Mouse (Mus musculus) gastrocnemius, adult 2 months (tissue): ENCODE data around the gene Fam217b. TPM values are rescaled to one million over a fixed set of nuclear protein-coding genes. Genes with fewer than 3 reads are reported as not detected.
A peak's percentile ranks its signal among the peaks of the same experiment; 100 is the strongest.

Source experiments
- DNase-seq: peaks from one replicate; pipeline ENCODE4 v3.0.0; 2022
- H3K27ac ChIP-seq: fragments of 200-600 bp; 2 replicates; pipeline ENCODE4 v1.8.1; 2022; ENCODE audit warnings: mild to moderate bottlenecking
- H3K4me3 ChIP-seq: fragments of 200-600 bp; 2 replicates; pipeline ENCODE4 v1.8.1; 2022; ENCODE audit warnings: mild to moderate bottlenecking, moderate library complexity
- CTCF ChIP-seq: fragments of 200-600 bp; IDR thresholded peaks from 2 replicates; pipeline ENCODE4 v1.8.1; 2022; ENCODE audit warnings: antibody characterized with exemption, mild to moderate bottlenecking, moderate library complexity
- intact Hi-C: fragments of 180-260 bp; cut with DNase I; formaldehyde crosslinking; loops from one replicate; pipeline ENCODE4 v1.15.1; 2025
- long read RNA-seq, 2 experiments: library from polyadenylated mRNA; stranded (forward); transcript quantifications; one replicate each; pipeline ENCODE4 v2.0.0; 2021
- total RNA-seq, 2 experiments: library from RNA; stranded (reverse); gene quantifications; 2 replicates each; pipeline ENCODE4 v1.2.3; 2021

The Fam217b gene
- 1 to 10 TPM; 1.8 to 3.1 TPM for total RNA-seq
- long read RNA-seq, experiment 1, full-length matches to known transcripts = 1 of 1 reads
- long read RNA-seq, experiment 1, partial matches to known transcripts = 0 of 1 reads
- long read RNA-seq, experiment 1, other reads (novel, unspliced or antisense) = 0 of 1 reads
- long read RNA-seq, experiment 2, full-length matches to known transcripts = 1 of 1 reads
- long read RNA-seq, experiment 2, partial matches to known transcripts = 0 of 1 reads
- long read RNA-seq, experiment 2, other reads (novel, unspliced or antisense) = 0 of 1 reads

DNA sequence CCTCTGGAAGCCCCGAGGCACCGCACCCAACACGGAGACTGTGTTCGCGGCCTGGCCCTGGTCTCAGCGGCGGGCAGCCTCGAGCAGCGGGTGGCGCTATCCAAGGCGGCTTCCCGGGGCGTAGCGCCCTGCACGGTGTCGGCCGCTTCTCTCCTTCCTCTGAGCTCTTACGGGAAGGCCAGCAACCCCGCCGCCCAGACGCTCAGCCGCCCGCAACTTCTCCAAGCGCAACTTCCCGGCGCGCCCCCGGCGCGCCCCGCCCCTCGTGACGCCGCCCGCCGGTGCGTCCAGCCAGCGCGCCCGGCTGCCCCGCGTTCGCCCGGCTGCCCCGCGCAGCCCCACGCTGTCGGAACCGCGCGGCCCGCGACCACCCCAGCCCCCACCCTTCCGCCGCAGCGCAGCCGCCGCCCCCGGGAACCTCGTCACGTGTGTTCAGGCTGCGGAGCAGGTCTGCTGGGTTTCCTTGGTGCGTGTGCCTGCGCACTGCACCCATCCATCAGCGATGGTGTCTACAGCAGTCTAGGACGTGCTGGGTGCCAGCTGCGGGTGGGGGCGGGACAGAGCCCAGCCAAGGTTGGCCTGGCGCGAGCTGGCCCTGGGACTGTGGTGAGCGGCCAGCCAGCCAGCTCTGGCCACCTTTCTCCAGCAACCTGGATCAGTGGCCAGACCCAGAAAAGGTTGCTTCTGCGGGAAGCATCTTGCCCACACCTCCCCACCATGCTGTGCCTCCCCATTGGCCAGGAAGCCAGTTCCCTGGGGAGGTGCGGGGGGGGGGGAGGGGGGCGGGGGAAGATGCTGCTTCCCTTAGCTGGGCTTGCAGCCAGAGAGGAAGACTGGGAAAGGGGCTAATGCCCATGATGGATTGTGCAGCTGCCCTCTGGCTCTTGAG lies at the start of gene Fam217b, which contains the start of gene Ppp1r3d:
Fam217b (plus strand) TSS at position 264 of the 889 bp plus-strand sequence.
Ppp1r3d (minus strand) TSS at position 212 of the 889 bp plus-strand sequence.
- intact Hi-C loops = loop anchor here (5.0 kb wide), 1 partner anchor 78 kb away; no protein-coding TSS in a partner anchor
- peak; percentile 77 for DNase-seq
- Histone ChIP-seq H3K27ac (peak within 1 kb of the TSS; percentile 92), H3K4me3 (peak within 1 kb of the TSS; percentile 76)
- TF ChIP-seq CTCF = peak; percentile 40

DNA sequence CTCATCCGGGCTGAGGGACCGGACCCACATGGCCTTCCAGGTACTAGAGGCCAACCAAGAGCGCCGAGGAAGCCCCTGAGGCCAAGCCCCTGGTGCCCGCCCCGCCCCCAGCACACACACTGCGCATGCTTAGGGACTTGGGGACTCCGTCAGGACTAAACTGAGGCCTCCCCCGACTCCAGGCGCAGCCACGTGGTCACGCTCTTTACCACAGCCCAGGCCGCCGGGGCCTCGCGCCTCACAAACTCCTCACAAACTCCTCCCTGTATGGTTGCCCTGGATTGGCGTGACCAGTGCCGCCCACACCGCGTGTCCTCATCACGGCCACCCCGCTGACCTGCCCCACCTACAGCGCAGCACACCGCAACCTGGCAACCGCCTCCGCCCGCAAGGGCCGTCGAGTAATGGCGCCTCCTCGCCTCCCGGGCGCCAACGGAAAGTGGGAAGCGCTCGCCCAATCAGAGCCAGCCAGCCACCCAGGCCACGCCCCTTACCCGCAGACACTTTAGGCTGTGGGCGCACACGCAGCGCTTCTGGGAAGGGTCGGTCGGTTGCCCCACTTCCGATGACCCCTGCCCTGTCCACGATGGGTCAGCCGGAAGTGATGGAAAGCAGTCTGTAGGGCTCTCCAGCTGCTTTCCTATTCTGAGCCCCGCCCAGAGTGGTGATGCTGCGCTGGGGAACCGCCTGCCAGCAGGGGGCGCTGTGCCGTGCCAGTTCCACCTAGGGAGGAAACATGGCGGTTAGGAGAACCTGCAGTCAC lies 7.1 kb upstream of the Fam217b start, which contains the start of gene Sycp2:
Sycp2 (minus strand) TSS at position 633 of the 763 bp plus-strand sequence.
- no peak for DNase-seq
- intact Hi-C loops = no loop called here
- H3K4me3 ChIP-seq = no peak within 1 kb of the TSS
- peak; percentile 46 for TF ChIP-seq CTCF
- H3K27ac ChIP-seq = no peak within 1 kb of the TSS

DNA sequence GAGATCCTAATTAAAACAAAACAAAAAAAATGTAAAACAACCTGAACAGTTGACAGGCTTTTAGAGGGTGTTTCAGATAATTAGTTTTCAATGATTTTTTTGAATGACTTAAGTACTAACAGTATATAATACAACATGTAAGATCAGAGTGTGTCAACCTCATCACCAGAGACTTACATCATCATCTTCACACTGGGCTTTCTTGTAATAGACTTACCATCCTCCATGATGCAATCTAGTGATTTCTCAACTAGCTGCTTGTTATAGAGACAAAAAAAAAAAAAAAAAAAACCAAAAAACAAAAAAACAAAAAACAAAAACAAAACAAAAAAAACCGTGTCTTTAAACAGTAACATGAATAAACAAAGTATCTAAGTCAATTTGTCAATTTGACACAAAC lies 5.3 kb upstream of the Fam217b start:
- H3K4me3 ChIP-seq = no peak overlapping the region
- no peak overlapping the region for H3K27ac ChIP-seq
- no peak for TF ChIP-seq CTCF
- intact Hi-C loops = no loop called here
- no peak for DNase-seq

DNA sequence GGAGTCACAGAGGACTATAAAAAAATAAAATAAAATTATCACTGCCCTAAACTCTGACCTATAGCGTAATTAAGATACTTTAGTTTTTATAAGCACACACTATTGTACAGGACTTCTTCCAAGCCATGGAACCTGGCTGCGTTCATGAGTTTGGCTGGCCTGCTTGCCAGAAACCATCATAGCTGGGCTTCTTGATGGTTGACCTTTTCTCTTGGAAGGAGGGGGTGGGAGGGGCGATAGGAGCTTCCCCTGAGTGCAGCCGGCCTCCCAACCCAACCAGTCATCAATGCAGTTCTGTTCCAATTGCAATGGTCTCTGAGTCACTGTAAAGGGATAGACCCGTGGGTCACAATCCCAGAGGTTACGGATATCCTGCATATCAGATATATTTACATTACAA lies 4.0 kb upstream of the Fam217b start:
- TF ChIP-seq CTCF = no peak
- peak; percentile 44 for DNase-seq
- Histone ChIP-seq H3K27ac (peak overlapping the region; percentile 49; the same call in 1 of the 2 replicates), H3K4me3 (no peak overlapping the region)
- intact Hi-C loops = loop anchor here (5.0 kb wide), 1 partner anchor 82 kb away; no protein-coding TSS in a partner anchor

DNA sequence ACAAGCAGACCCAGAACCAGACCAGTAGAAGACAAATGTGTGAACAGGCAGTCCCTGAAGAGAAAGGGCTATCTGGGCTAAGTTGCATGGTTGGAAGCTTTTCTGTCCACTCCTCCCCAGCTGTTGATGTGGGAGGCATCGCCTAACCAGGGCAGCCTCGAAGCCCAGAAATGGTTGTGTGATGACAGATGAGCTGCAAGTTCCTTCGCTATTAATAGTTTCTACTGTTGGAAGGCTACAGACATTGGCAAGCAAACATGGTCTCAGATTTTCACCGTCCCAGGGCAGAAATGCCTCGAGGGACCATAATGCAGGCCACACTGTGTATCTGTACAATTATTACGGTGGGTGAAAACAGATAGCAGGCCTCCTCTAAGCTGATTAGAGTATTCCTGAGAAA lies 1.7 kb upstream of the Fam217b start:
- no peak for TF ChIP-seq CTCF
- intact Hi-C loops = loop anchor here (5.0 kb wide), 1 partner anchor 80 kb away; no protein-coding TSS in a partner anchor
- peak overlapping the region; percentile 76 for H3K4me3 ChIP-seq
- H3K27ac ChIP-seq = peak overlapping the region; percentile 92
- DNase-seq = peak; percentile 78

DNA sequence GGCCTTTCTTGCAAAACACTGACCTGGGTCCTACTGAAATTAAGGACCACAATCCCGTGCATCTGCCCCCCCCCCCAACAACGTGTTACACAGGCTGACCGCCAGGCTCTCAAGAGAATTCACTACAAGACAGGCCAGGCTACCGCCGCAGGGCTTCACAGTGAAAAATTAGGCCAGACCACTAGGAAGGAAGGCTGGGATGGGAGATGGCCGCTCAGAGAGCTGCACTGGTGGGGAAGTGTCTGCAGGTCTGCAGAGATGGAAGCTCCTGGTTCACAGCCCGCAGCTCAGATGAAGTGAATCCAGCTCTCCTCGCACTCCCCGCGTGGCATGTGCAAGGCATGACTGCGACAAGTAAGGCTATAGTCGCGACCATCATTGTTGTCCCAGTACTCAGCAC lies 1.2 kb upstream of the Fam217b start:
- DNase-seq = peak; percentile 21
- peak overlapping the region; percentile 92 for H3K27ac ChIP-seq
- peak overlapping the region; percentile 76 for H3K4me3 ChIP-seq
- intact Hi-C loops = loop anchor here (5.0 kb wide), 1 partner anchor 79 kb away; no protein-coding TSS in a partner anchor
- TF ChIP-seq CTCF = no peak

DNA sequence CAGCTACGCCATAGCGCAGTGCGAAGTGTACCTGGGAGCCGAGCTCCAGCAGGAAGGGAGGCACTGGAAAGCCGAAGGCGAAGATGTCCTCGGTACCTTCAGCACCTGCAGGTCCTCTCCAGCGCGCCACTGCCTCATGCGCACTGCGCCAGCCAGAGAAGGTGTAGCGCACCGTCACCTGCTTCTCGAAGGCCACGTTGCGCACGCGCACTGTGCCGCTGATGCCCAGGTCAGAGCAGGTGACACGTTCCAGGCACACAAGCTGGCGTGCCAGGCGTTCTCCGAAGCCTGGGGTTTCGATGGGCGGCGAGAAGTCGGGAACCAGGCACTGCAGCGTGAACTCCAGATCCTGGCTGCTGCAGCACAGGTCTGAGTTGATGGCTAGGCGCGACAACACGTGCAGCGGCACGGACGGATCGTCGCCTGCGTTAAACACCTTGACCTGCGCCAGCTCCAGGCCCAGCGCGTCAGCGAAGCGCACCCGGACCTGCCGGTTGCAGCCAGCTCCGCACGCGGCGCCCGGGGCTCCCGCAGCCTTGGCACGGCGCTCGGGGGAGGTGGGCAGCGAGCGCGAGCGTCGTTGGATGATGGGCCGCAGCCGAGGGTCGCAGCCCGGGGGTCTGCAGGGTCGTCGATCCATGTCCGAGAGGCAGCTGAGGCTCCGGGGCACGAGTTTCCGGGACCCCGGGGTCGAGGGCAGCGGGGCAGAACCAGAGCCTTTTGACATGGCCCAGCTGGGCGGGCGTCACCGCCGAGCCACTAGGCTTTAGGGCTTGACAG lies 653 bp upstream of the Fam217b start:
- no peak for TF ChIP-seq CTCF
- Histone ChIP-seq H3K4me3 (peak overlapping the region; percentile 76), H3K27ac (peak overlapping the region; percentile 92)
- peak; percentile 49 for DNase-seq
- intact Hi-C loops = loop anchor here (5.0 kb wide), 1 partner anchor 79 kb away; no protein-coding TSS in a partner anchor

DNA sequence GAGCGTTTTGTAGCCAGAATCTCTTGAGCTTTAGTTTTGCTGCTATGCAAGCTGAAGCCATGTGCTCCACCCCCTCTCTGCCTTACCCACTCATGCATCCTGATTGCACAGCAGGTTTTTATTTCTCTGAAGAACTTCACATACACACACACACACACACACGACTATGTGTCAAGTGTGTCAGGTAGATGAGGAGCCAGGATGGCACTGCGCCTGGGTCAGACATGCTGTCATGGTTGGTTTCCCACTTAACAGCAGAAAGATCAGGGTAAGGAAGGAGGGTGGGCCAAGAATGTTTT lies 775 bp downstream of the Fam217b start:
- intact Hi-C loops = no loop called here
- peak overlapping the region; percentile 92 for H3K27ac ChIP-seq
- no peak for DNase-seq
- TF ChIP-seq CTCF = no peak
- peak overlapping the region; percentile 76 for H3K4me3 ChIP-seq

DNA sequence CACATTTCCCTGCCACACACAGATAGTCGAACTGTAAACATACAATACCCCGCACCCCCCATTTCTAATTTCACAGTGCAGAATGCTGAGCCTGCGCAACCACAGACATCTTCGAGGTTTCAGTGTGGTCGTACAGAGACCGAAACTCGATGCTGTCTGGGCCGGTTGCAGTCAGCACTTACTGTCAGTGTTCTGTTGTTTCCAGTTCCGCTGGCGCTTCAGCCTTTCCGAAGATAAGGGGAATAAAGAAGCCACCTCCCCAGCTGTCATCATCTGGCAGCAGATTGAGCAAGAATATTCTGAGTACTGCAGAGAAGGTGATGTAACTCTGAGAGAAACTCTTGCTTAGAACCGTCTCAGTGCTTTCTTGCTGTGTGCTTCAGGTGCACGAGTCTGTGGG lies 2.1 kb downstream of the Fam217b start:
- Histone ChIP-seq H3K27ac (no peak overlapping the region), H3K4me3 (no peak overlapping the region)
- no peak for DNase-seq
- intact Hi-C loops = no loop called here
- TF ChIP-seq CTCF = no peak

DNA sequence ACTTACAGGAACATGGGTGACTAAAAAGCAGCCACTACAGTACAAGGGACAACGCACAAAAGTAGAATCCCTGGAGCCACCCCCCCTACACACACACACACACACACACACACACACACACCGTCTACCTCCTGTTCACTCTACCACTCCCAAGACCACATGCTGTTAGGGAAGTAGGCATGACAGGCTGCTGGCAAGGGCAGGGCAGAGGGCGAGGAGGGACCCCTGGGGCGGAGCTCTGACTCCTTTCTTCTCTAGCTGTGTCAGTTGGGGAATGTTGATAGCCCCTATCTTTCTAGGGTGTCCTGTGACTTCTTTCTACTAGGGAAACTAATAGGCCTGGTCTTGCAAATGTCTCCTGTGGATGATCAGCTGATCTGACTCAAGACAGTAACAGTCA lies 2.6 kb downstream of the Fam217b start:
- intact Hi-C loops = no loop called here
- Histone ChIP-seq H3K4me3 (no peak overlapping the region), H3K27ac (no peak overlapping the region)
- DNase-seq = no peak
- TF ChIP-seq CTCF = no peak

DNA sequence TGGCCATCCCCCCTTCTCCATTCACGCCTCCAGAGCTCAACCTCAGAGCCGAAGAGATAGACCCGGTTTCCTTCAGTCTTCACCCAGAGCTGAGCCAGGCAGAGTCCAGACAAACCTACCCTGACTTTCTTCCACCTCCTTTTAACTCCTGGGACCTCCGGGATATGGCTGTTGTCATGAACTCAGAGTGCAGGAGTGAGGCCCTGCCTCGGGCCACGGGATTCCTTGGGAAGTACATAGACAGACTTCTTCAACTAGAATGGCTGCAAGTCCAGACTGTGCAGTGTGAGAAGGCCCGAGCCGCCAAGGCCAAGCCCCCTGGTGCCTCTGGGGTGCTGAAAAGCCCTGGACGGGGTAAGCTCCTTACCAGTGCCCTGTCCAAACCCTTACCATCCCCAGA lies 6.3 kb downstream of the Fam217b start:
- intact Hi-C loops = loop anchor here (10.0 kb wide), 1 partner anchor 244 kb away; no protein-coding TSS in a partner anchor
- no peak overlapping the region for H3K4me3 ChIP-seq
- TF ChIP-seq CTCF = no peak
- no peak for DNase-seq
- no peak overlapping the region for H3K27ac ChIP-seq

DNA sequence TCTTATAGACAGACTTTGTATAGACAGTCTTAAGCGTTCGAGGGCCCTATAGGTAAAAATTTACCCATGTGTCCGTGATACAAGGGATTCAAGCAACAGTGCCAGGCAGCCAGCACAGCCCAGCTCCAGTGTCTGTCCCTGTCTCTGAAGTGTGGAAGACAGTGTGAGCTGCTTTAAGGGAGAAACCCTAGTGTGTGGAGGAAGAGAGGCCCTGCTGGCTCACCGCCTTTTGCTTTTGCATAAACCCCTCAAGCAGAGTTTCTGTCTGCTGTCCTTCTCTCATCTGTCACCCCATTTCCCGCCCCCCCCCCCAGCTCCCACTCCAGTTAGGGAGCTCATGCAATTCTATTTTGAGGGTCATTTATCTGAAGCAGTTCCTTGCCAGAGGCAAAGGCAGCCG lies 7.3 kb downstream of the Fam217b start:
- Histone ChIP-seq H3K4me3 (no peak overlapping the region), H3K27ac (peak overlapping the region; percentile 8; the same call in 1 of the 2 replicates)
- intact Hi-C loops = loop anchor here (10.0 kb wide), 1 partner anchor 243 kb away; no protein-coding TSS in a partner anchor
- no peak for DNase-seq
- no peak for TF ChIP-seq CTCF
